Mouse (Mus musculus): Measurements from ENCODE around the gene Mrpl27. TPM values are rescaled to one million over a fixed set of nuclear protein-coding genes. Genes with fewer than 3 reads are reported as not detected.
"Not testable (repeated sequence)": the region's sequence is repeated elsewhere in the genome, so short reads cannot be mapped to it uniquely, and the experiment has no call there.

The Mrpl27 gene
- polyA plus RNA-seq, 1 experiment from 2014 or later = 141 TPM

DNA sequence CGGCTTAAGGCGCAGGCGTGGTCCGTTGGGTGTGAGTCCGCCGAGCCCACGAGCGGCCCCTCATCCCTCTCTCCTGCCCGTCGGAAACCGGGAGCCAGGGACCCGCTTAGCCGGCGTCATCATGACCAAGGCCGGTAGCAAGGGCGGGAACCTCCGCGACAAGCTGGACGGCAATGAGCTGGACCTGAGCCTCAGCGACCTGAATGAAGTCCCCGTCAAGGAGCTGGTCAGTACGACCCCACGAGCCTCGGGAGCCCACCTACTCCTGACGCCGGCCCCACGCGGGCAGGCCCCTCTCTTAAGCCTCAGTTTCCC, 23.7 kb upstream of the Mrpl27 start:
- H3K27ac ChIP-seq (ENCODE audit: low read length) = peak overlapping the region; percentile 55; the same call in 1 of the 2 replicates
- H3K36me3 ChIP-seq (ENCODE audit: insufficient read depth, low read length) = peaks cover 19% of the 10 kb centered on the region
- peak overlapping the region; percentile 100 for H3K4me3 ChIP-seq (ENCODE audit: low read length)
- peak; percentile 78 for ATAC-seq (ENCODE audit: low FRiP score, low TSS enrichment)
- H3K9me3 ChIP-seq (ENCODE audit: low read length) = no peaks in the 10 kb centered on the region
- peaks cover 13% of the 10 kb centered on the region for H3K4me1 ChIP-seq (ENCODE audit: insufficient read depth, low read length)
- WGBS = 0% methylated on average over 28 of the region's 28 CpGs
- H3K4me2 ChIP-seq (replicated peaks; ENCODE audit: low read depth, low read length) = peak overlapping the region; percentile 85
- no peaks in the 10 kb centered on the region for H3K27me3 ChIP-seq (ENCODE audit: insufficient read depth, low read length)
- H3K9ac ChIP-seq (replicated peaks; ENCODE audit: low read length) = peak overlapping the region; percentile 92

DNA sequence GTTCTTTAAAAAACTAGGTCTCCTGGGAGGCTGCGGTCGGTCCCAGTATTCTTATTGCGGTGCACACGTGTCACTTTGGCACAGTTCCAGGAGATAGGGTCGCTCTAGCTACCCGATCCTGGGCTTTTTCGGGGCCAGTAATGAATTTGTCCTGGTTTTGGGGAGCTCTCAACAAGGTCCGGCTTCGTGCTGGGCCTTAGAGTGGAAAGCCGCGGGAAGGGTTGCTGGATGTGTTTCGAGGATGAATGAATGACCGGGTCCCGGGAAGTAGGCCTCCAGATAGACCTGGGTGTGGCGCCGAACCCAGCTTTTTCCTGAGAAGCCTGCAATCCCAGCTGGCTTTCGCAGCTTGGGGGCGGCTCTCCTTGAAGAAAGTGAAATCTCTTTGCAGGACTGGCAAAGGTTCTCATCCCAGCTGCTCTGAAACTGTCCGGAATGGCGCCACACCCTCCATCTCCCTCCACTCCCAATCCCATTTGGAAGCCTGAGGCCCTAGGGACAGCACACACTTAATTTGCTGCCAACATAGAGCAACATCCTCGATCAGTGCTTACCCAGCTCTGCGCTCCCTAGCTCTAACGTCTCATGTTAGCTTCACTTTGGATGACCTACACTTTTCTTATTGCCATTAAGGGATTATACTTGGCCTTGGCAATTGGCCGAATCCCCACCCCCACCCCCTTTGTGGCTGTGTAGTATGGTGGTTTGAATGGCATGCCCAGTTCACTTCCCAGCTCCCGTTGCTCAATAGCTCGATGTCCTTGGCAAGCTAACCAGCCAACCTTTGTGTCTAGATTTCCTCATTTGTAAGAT, 23.2 kb upstream of the Mrpl27 start:
- H3K36me3 ChIP-seq (ENCODE audit: insufficient read depth, low read length) = peaks cover 24% of the 10 kb centered on the region
- no peaks in the 10 kb centered on the region for H3K9me3 ChIP-seq (ENCODE audit: low read length)
- H3K27ac ChIP-seq (ENCODE audit: low read length) = peak overlapping the region; percentile 55; the same call in 1 of the 2 replicates
- ATAC-seq (ENCODE audit: low FRiP score, low TSS enrichment) = peak; percentile 46; the same call in 1 of the 2 replicates
- H3K4me2 ChIP-seq (replicated peaks; ENCODE audit: low read depth, low read length) = peak overlapping the region; percentile 85
- H3K4me3 ChIP-seq (ENCODE audit: low read length) = peak overlapping the region; percentile 100
- H3K27me3 ChIP-seq (ENCODE audit: insufficient read depth, low read length) = no peaks in the 10 kb centered on the region
- 11% methylated on average over 26 of the region's 26 CpGs for WGBS
- H3K9ac ChIP-seq (replicated peaks; ENCODE audit: low read length) = peak overlapping the region; percentile 92
- peaks cover 13% of the 10 kb centered on the region for H3K4me1 ChIP-seq (ENCODE audit: insufficient read depth, low read length)

DNA sequence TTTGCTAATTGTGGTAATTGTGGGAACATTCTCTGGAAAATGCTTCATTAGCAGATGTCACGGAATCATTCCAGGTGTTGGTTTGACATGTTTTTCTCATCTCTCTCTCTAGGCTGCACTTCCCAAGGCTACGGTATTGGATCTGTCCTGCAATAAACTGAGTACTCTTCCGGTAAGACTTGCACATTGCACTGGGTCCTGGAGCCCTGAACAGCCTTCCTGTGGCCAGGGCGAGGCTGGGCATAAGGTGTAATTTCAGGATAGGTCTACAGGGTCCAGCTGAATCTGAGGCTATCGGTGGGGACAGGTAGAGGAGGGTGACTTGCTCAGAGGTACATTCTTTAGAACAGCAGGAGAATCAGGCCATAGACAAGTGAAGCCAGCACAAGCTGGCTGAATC, 21.6 kb upstream of the Mrpl27 start:
- no peak overlapping the region for H3K27ac ChIP-seq (ENCODE audit: low read length)
- no peak overlapping the region for H3K9ac ChIP-seq (replicated peaks; ENCODE audit: low read length)
- 94% methylated on average over 5 of the region's 5 CpGs for WGBS
- no peak for ATAC-seq (ENCODE audit: low FRiP score, low TSS enrichment)
- no peaks in the 10 kb centered on the region for H3K27me3 ChIP-seq (ENCODE audit: insufficient read depth, low read length)
- H3K4me3 ChIP-seq (ENCODE audit: low read length) = no peak overlapping the region
- H3K4me2 ChIP-seq (replicated peaks; ENCODE audit: low read depth, low read length) = no peak overlapping the region
- H3K9me3 ChIP-seq (ENCODE audit: low read length) = no peaks in the 10 kb centered on the region
- H3K4me1 ChIP-seq (ENCODE audit: insufficient read depth, low read length) = peaks cover 13% of the 10 kb centered on the region
- H3K36me3 ChIP-seq (ENCODE audit: insufficient read depth, low read length) = peaks cover 39% of the 10 kb centered on the region

DNA sequence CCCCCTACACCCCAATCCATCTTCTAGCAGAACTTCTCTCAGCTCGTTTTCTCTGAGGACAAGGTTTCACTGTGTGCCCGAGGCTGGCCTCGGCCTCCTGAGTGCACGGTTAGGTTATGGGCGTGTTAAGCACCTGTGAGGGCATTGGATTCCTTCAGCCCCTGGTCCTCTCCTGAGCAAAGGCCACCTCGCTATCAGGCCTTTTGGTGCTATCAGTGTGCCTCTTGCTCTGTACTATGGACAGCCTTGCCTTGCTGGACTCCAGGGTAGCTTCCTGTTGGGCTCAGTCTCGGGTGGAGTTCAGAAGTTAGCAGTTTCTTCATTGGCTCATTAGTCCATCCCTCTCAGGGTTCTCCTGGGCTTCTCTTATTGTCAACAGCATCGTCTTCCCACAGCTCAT, 20.6 kb upstream of the Mrpl27 start:
- no peak overlapping the region for H3K9ac ChIP-seq (replicated peaks; ENCODE audit: low read length)
- WGBS = 84% methylated on average over 8 of the region's 8 CpGs

DNA sequence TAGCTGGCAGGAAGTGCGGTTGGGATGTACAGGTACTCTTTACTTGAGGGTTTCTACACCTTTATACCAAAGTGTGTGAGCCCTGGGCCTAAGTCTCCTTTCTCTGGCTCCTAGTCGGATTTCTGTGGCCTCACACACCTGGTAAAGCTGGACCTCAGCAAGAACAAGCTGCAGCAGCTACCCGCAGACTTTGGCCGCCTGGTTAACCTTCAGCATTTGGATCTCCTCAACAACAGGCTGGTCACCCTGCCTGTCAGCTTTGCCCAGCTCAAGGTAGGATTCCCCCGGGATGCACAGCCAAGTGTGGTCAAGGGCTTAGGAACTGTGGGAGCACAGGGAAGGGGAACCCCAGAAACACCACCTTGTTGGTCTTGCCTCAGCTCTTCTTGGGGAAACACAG, 19.1 kb upstream of the Mrpl27 start:
- WGBS = 90% methylated on average over 5 of the region's 5 CpGs
- no peak overlapping the region for H3K4me2 ChIP-seq (replicated peaks; ENCODE audit: low read depth, low read length)
- H3K27ac ChIP-seq (ENCODE audit: low read length) = no peak overlapping the region
- no peak overlapping the region for H3K9ac ChIP-seq (replicated peaks; ENCODE audit: low read length)
- H3K4me1 ChIP-seq (ENCODE audit: insufficient read depth, low read length) = peaks cover 13% of the 10 kb centered on the region
- no peak overlapping the region for H3K4me3 ChIP-seq (ENCODE audit: low read length)
- H3K27me3 ChIP-seq (ENCODE audit: insufficient read depth, low read length) = no peaks in the 10 kb centered on the region
- peaks cover 64% of the 10 kb centered on the region for H3K36me3 ChIP-seq (ENCODE audit: insufficient read depth, low read length)
- no peak for ATAC-seq (ENCODE audit: low FRiP score, low TSS enrichment)
- H3K9me3 ChIP-seq (ENCODE audit: low read length) = no peaks in the 10 kb centered on the region

More for the DNA sequence above, 20.6 kb upstream of the Mrpl27 start:
- H3K9me3 ChIP-seq (ENCODE audit: low read length) = no peaks in the 10 kb centered on the region
- H3K4me2 ChIP-seq (replicated peaks; ENCODE audit: low read depth, low read length) = no peak overlapping the region
- no peak overlapping the region for H3K27ac ChIP-seq (ENCODE audit: low read length)
- H3K27me3 ChIP-seq (ENCODE audit: insufficient read depth, low read length) = no peaks in the 10 kb centered on the region
- no peak overlapping the region for H3K4me3 ChIP-seq (ENCODE audit: low read length)
- H3K36me3 ChIP-seq (ENCODE audit: insufficient read depth, low read length) = peaks cover 50% of the 10 kb centered on the region
- peaks cover 13% of the 10 kb centered on the region for H3K4me1 ChIP-seq (ENCODE audit: insufficient read depth, low read length)
- no peak for ATAC-seq (ENCODE audit: low FRiP score, low TSS enrichment)

DNA sequence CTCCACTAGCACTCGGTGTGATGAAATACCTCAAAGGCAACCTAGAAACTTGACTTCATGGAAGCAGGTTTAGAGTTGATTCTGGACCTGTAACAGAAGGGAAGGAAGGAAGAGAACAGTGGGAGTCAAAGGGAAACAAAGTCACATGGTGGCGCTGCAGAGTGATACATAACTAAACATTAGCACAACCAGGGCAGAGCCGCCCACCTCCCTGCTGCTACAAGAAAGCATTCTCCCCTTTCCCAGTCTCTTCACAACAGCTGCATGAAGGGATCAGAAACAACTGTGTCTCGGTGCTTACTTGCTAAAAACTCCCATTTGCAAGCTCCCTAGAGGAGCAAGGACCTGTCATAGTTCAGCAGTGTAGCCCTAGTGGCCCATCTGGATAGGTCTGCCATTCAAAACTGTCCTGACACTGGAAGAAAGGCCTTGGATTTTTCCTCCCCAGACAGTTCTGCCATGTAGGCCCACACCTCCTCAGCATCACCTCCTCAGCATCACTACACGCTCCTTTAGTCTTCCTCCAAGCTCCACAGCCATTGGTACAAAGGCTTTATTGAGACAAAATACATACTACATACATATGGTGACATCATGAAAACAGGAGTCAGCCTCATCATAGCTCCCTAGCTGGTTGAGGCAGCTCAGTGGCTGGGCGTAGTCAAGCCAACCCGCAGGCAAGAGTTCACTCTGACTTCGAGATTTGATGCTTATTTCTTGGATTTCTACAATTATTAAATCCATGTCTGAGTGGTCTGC, 8.9 kb upstream of the Mrpl27 start:
- Histone ChIP-seq H3K4me1 (ENCODE audit: insufficient read depth, low read length) (no peaks in the 10 kb centered on the region), H3K4me2 (replicated peaks; ENCODE audit: low read depth, low read length) (no peak overlapping the region), H3K36me3 (ENCODE audit: insufficient read depth, low read length) (peaks cover 74% of the 10 kb centered on the region), H3K27ac (ENCODE audit: low read length) (no peak overlapping the region), H3K9me3 (ENCODE audit: low read length) (no peaks in the 10 kb centered on the region), H3K9ac (replicated peaks; ENCODE audit: low read length) (no peak overlapping the region), H3K4me3 (ENCODE audit: low read length) (no peak overlapping the region), H3K27me3 (ENCODE audit: insufficient read depth, low read length) (no peaks in the 10 kb centered on the region)
- 89% methylated on average over 8 of the region's 8 CpGs for WGBS
- ATAC-seq (ENCODE audit: low FRiP score, low TSS enrichment) = no peak

DNA sequence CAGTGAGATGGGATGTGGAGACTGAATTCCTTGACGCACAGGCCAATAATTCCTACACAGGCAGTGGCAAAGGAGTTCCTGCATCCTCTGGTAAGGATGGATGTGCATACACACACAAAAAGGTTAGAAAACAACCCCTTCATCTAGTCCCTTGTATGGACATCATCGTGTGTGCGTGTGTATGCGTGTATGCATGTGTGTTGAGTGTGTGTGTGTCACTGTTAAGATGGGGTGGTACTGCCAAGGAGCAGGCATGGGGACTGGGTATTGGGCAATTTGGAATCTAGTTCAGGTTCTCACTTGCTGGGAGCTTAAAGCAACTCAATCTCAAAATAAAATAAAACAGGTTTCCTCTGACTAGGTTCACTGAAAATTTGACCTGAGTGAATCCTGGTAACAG, 7.1 kb upstream of the Mrpl27 start:
- Histone ChIP-seq H3K9ac (replicated peaks; ENCODE audit: low read length) (no peak overlapping the region), H3K4me2 (replicated peaks; ENCODE audit: low read depth, low read length) (no peak overlapping the region), H3K9me3 (ENCODE audit: low read length) (no peaks in the 10 kb centered on the region), H3K27ac (ENCODE audit: low read length) (no peak overlapping the region), H3K4me3 (ENCODE audit: low read length) (no peak overlapping the region), H3K4me1 (ENCODE audit: insufficient read depth, low read length) (no peaks in the 10 kb centered on the region), H3K36me3 (ENCODE audit: insufficient read depth, low read length) (peaks cover 59% of the 10 kb centered on the region), H3K27me3 (ENCODE audit: insufficient read depth, low read length) (no peaks in the 10 kb centered on the region)
- ATAC-seq (ENCODE audit: low FRiP score, low TSS enrichment) = no peak
- 88% methylated on average over 4 of the region's 4 CpGs for WGBS

DNA sequence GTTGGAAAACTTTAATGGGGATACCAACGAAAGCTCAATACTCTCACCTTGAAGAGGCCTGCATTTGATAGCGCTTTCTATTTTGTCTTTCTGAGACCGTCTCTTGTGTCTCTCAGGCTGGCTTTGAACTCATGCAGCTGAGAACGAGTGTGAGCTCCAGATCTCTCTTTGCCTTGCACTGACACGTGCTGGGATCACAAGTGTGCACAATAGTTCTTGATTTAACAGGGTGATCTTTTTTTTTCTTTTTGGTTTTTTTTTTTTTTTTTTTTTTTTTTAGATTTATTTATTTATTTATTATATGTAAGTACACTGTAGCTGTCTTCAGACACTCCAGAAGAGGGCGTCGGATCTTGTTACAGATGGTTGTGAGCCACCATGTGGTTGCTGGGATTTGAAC, 2.3 kb upstream of the Mrpl27 start:
- H3K27me3 ChIP-seq (ENCODE audit: insufficient read depth, low read length); H3K4me2 ChIP-seq (replicated peaks; ENCODE audit: low read depth, low read length); ATAC-seq (ENCODE audit: low FRiP score, low TSS enrichment); H3K9ac ChIP-seq (replicated peaks; ENCODE audit: low read length); H3K4me3 ChIP-seq (ENCODE audit: low read length); H3K9me3 ChIP-seq (ENCODE audit: low read length); H3K27ac ChIP-seq (ENCODE audit: low read length): not testable (repeated sequence)
- Histone ChIP-seq H3K4me1 (ENCODE audit: insufficient read depth, low read length) (peaks cover 12% of the 10 kb centered on the region), H3K36me3 (ENCODE audit: insufficient read depth, low read length) (peaks cover 22% of the 10 kb centered on the region)
- 97% methylated on average over 5 of the region's 7 CpGs for WGBS

DNA sequence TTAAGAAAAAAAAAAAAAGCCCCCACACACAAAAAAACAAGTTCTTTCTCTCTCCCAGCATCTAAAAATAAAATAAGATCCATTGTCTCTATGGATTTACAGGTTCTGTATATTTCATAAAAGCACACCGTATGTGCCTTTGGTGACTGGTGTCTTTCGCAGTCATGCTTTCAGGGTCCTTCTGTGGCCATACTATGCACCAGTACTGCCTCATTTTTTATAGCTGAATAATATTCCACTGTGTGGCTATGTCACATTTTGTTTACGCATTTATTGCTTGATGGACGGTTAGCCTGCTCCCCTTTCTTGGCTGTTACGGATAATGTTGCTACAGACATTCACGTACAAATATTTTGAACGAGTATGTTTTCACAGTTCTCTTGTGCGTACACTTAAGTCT, 594 bp upstream of the Mrpl27 start:
- Histone ChIP-seq H3K27me3 (ENCODE audit: insufficient read depth, low read length) (no peaks in the 10 kb centered on the region), H3K27ac (ENCODE audit: low read length) (no peak overlapping the region), H3K36me3 (ENCODE audit: insufficient read depth, low read length) (peaks cover 11% of the 10 kb centered on the region), H3K4me2 (replicated peaks; ENCODE audit: low read depth, low read length) (peak overlapping the region; percentile 76), H3K4me3 (ENCODE audit: low read length) (peak overlapping the region; percentile 72), H3K9me3 (ENCODE audit: low read length) (no peaks in the 10 kb centered on the region), H3K9ac (replicated peaks; ENCODE audit: low read length) (peak overlapping the region; percentile 78), H3K4me1 (ENCODE audit: insufficient read depth, low read length) (peaks cover 12% of the 10 kb centered on the region)
- no peak for ATAC-seq (ENCODE audit: low FRiP score, low TSS enrichment)
- WGBS = 47% methylated on average over 8 of the region's 8 CpGs

DNA sequence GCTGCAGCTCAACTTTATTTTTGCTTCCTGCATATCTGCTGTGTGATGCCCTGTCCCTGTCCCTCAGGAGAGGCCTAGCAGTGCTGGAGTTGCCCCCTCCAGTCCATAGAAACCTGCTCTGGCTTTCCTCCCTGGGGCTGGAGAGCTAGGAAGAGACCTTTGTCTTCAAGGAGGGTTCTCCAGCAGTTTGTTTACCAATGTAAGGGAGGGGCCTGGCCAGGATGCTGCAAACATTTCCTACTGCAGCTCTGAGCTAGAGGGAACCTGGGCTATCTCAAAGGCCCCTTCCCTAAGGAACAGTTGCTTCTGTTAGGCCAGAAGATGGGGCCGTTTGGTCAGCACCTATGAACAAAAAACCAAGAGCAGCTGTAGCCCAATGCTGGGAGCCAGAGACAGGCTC, 7.8 kb downstream of the Mrpl27 start:
- peaks cover 61% of the 10 kb centered on the region for H3K36me3 ChIP-seq (ENCODE audit: insufficient read depth, low read length)
- WGBS = 63% methylated on average over 1 of the region's 1 CpGs
- H3K9ac ChIP-seq (replicated peaks; ENCODE audit: low read length) = no peak overlapping the region
- H3K4me2 ChIP-seq (replicated peaks; ENCODE audit: low read depth, low read length) = no peak overlapping the region
- ATAC-seq (ENCODE audit: low FRiP score, low TSS enrichment) = no peak
- no peak overlapping the region for H3K4me3 ChIP-seq (ENCODE audit: low read length)
- no peaks in the 10 kb centered on the region for H3K4me1 ChIP-seq (ENCODE audit: insufficient read depth, low read length)
- H3K9me3 ChIP-seq (ENCODE audit: low read length) = no peaks in the 10 kb centered on the region
- H3K27me3 ChIP-seq (ENCODE audit: insufficient read depth, low read length) = no peaks in the 10 kb centered on the region
- no peak overlapping the region for H3K27ac ChIP-seq (ENCODE audit: low read length)
